Mouse (Mus musculus) brain, embryonic 14.5 days (tissue): ENCODE results near the gene Gnmt.

Source experiments
- CTCF ChIP-seq: fragments of 200-500 bp; IDR thresholded peaks from 2 replicates; pipeline ENCODE4 v1.5.1; 2012; ENCODE audit warnings: inconsistent platforms, mild to moderate bottlenecking, moderate library complexity, borderline replicate concordance; ENCODE audit not compliant: insufficient read depth, insufficient read length; ENCODE audit errors: extremely low read depth
- POLR2A ChIP-seq: fragments of 200-500 bp; IDR thresholded peaks from 2 replicates; pipeline ENCODE4 v1.6.1; 2012; ENCODE audit warnings: mild to moderate bottlenecking, inconsistent platforms, borderline replicate concordance; ENCODE audit not compliant: poor library complexity, insufficient read depth, insufficient read length, severe bottlenecking; ENCODE audit errors: extremely low read depth

- TF ChIP-seq POLR2A, result no peak
- no peak for TF ChIP-seq CTCF
These were observed 34.6 kb upstream of the Gnmt start, which contains the start of gene Ptcra for GRCm38 (mm10) chr17:46763544-46763943.
